Mouse (Mus musculus): ENCODE data around the gene G3bp1. TPM values are rescaled to one million over a fixed set of nuclear protein-coding genes. Genes with fewer than 3 reads are reported as not detected.

G3bp1 gene
- 62.6 and 67.0 TPM in 2 replicates for polyA plus RNA-seq (2012; rRNA removed)

GRCm38 (mm10) chr11:55469048-55469843 is at the start of gene G3bp1:
Gene G3bp1 (plus strand): TSS chr11:55469685.

GRCm38 (mm10) chr11:55422978-55423377 is 46.5 kb upstream of the G3bp1 start, which contains the start of gene Sparc:
Gene Sparc (minus strand): TSS chr11:55423183.

GRCm38 (mm10) chr11:55461019-55461645 is 8.4 kb upstream of the G3bp1 start, which contains the start of gene Atox1:
Gene Atox1 (minus strand): TSS chr11:55461239.

Other genes with a start within 250 kb of the G3bp1 start
- 0.14 and 0.44 TPM in 2 replicates for gene Fat2, start 133.1 kb upstream of the G3bp1 start, polyA plus RNA-seq (2012; rRNA removed)
- gene Sparc, start 46.5 kb upstream of the G3bp1 start, polyA plus RNA-seq (2012; rRNA removed) = 422 and 733 TPM in 2 replicates
- gene Atox1, start 8.4 kb upstream of the G3bp1 start, polyA plus RNA-seq (2012; rRNA removed) = 176 and 189 TPM in 2 replicates
- gene Glra1, start 138.5 kb downstream of the G3bp1 start, polyA plus RNA-seq (2012; rRNA removed) = 0.54 and 0.84 TPM in 2 replicates